8 mouse cellular contexts compared by ENCODE assay signal in the genomic region with DNA sequence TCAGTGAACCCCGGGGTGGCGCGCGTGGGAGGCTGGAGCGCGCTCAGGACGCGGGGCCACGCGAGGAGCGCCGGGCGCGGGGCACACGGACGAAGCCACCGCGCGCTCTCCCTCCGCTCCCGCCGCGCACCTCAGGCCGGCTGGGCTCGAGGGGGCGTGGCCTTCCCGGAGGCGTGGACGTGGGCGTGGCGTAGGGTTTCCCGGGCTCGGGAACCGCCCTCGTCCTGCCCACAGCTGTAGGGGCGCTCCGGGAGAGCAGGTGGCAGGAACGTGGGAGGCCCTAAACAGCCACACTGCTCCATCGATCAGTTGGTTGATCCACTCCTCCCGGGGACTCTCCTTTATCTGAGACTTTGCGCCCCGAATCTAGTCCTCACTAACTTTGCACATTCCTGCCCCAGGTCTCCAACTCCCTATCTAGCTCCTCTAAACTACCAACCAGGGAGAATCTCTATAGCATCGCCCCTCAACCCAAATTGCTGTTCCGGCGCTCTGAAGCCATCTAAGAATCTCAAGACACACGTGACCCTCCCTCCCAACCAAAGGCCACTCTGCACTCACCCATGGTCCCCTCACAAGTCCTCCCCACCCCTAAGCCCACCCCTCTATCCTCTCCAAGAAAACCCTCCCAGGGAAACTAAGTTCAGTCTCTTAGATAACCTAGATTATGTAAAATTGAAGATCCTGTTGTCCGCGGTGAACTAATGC. TPM values are rescaled to one million over a fixed set of nuclear protein-coding genes. Genes with fewer than 3 reads are reported as not detected.
DNase-seq lines count a peak whose midpoint lies in the region; ATAC-seq lines count a peak whose summit lies in the region.

A gene (minus strand): TSS at position 115 of the 708 bp plus-strand sequence.

- H3K4me2 ChIP-seq in hindbrain, embryonic 16.5 days (ENCODE audit: low read length): peak within 1 kb of the TSS; percentile 91
- peak within 1 kb of the TSS; percentile 97 for H3K4me2 ChIP-seq in limb, embryonic 12.5 days
- H3K4me2 ChIP-seq in midbrain, embryonic 12.5 days (replicated peaks): peak within 1 kb of the TSS; percentile 57

- H3K4me1 ChIP-seq in hindbrain, embryonic 16.5 days (ENCODE audit: control insufficient read depth, insufficient read depth, low read depth, low read length): peaks cover 17% of the 10 kb centered on the region
- peaks cover 69% of the 10 kb centered on the region for H3K4me1 ChIP-seq in limb, embryonic 12.5 days (replicated peaks)
- peaks cover 29% of the 10 kb centered on the region for H3K4me1 ChIP-seq in midbrain, embryonic 12.5 days

- H3K9ac ChIP-seq in hindbrain, embryonic 16.5 days (ENCODE audit: low read depth, low read length): peak within 1 kb of the TSS; percentile 56
- H3K9ac ChIP-seq in limb, embryonic 12.5 days (replicated peaks): peak within 1 kb of the TSS; percentile 69
- peak within 1 kb of the TSS; percentile 28 for H3K9ac ChIP-seq in midbrain, embryonic 12.5 days (replicated peaks)

- ATAC-seq in common myeloid progenitor, adult 5-6 weeks (replicated peaks; ENCODE audit: low read depth, poor library complexity, severe bottlenecking): peak; percentile 46
- ATAC-seq in hindbrain, embryonic 16.5 days: 0 out of 2 replicates have a peak, but pooled peaks have one; percentile 5
- ATAC-seq in limb, embryonic 12.5 days (ENCODE audit: insufficient number of reproducible peaks, insufficient read depth, low FRiP score, low TSS enrichment, low read depth): no peak
- peak; percentile 10 for ATAC-seq in midbrain, embryonic 12.5 days (ENCODE audit: low FRiP score, low read depth)
- ATAC-seq in monocyte, adult 5-6 weeks (replicated peaks; ENCODE audit: insufficient number of reproducible peaks, low FRiP score, low TSS enrichment, poor library complexity, severe bottlenecking): no peak

- H3K4me3 ChIP-seq in hindbrain, embryonic 16.5 days (ENCODE audit: low read length): peak within 1 kb of the TSS; percentile 51
- peak within 1 kb of the TSS; percentile 62 for H3K4me3 ChIP-seq in limb, embryonic 12.5 days (replicated peaks)
- H3K4me3 ChIP-seq in midbrain, embryonic 12.5 days: peak within 1 kb of the TSS; percentile 41

- peaks cover 5% of the 10 kb centered on the region; the same call in 1 of the 2 replicates for H3K9me3 ChIP-seq in hindbrain, embryonic 16.5 days (ENCODE audit: control insufficient read depth, low read length)
- H3K9me3 ChIP-seq in limb, embryonic 12.5 days: no peaks in the 10 kb centered on the region
- no peaks in the 10 kb centered on the region for H3K9me3 ChIP-seq in midbrain, embryonic 12.5 days

- intact Hi-C loops in gastrocnemius, postnatal 14 days (cut with DNase I; ENCODE audit: low total_unique reads): loop anchor here (5.0 kb wide), 1 partner anchor 35 kb away; no protein-coding TSS in a partner anchor

- peaks cover 60% of the 10 kb centered on the region for H3K27me3 ChIP-seq in hindbrain, embryonic 16.5 days (replicated peaks; ENCODE audit: control insufficient read depth, insufficient read depth, low read length)
- H3K27me3 ChIP-seq in limb, embryonic 12.5 days: peaks cover 55% of the 10 kb centered on the region
- H3K27me3 ChIP-seq in midbrain, embryonic 12.5 days: peaks cover 89% of the 10 kb centered on the region

- peak; percentile 96 for DNase-seq in adrenal gland, adult 2 months
- DNase-seq in gastrocnemius, postnatal 14 days: peak; percentile 82
- peak; percentile 85 to 90 for DNase-seq in spleen, postnatal 10 days (ENCODE audit: low spot score in 2 of 2)

- H3K27ac ChIP-seq in hindbrain, embryonic 16.5 days (ENCODE audit: low read depth, low read length): no peak within 1 kb of the TSS
- H3K27ac ChIP-seq in limb, embryonic 12.5 days: no peak within 1 kb of the TSS
- no peak within 1 kb of the TSS; the same call in 1 of the 2 replicates for H3K27ac ChIP-seq in midbrain, embryonic 12.5 days (replicated peaks)

- no peaks in the 10 kb centered on the region for H3K36me3 ChIP-seq in hindbrain, embryonic 16.5 days (ENCODE audit: control insufficient read depth, insufficient read depth, low read length)
- no peaks in the 10 kb centered on the region for H3K36me3 ChIP-seq in limb, embryonic 12.5 days
- H3K36me3 ChIP-seq in midbrain, embryonic 12.5 days: no peaks in the 10 kb centered on the region

- WGBS in hindbrain, embryonic 16.5 days: under 1% methylated on average over 36 of the region's 48 CpGs
- WGBS in limb, embryonic 12.5 days: under 1% methylated on average over 37 of the region's 48 CpGs
- 1% methylated on average over 48 of the region's 48 CpGs for WGBS in midbrain, embryonic 12.5 days

RNA-seq across cellular contexts. Expression of the gene that starts here (rescaled TPM):
- total RNA-seq in adrenal gland, adult 2 months (2021): 1 to 10 TPM; 3.2 to 3.9 TPM
- polyA plus RNA-seq in adrenal gland, adult 2 months (2012; rRNA removed): 53.9 and 64.0 TPM in 2 replicates
- total RNA-seq in common myeloid progenitor, adult 5-6 weeks (2017): not detected in 2 replicates
- total RNA-seq in gastrocnemius, postnatal 14 days (2021): 1 to 10 TPM in 1 of 2 experiments, under 1 TPM in 1; 0.47 to 1.4 TPM
- 2.4 and 2.5 TPM in 2 replicates for polyA plus RNA-seq in hindbrain, embryonic 16.5 days (2015; fragmentation: Nextera tagmentation; extraction: Ambion mirVana)
- 18.9 and 19.6 TPM in 2 replicates for polyA plus RNA-seq in limb, embryonic 12.5 days (2016; fragmentation: Nextera tagmentation; extraction: Ambion mirVana)
- polyA plus RNA-seq in midbrain, embryonic 12.5 days (2016; fragmentation: Nextera tagmentation; extraction: Ambion mirVana): 6.7 and 8.8 TPM in 2 replicates
- total RNA-seq in monocyte, adult 5-6 weeks (2017): not detected in 3 replicates

Comparison
In these comparisons a context has a peak if more than half of its experiments do, and no peak if none do; other contexts are left out.
1. Peak in ATAC-seq in common myeloid progenitor, adult 5-6 weeks; RNA of the gene not detected or under 1 TPM.
2. ATAC-seq: peak in hindbrain, embryonic 16.5 days (single experiment) and midbrain, embryonic 12.5 days (single experiment); none in limb, embryonic 12.5 days (single experiment) and monocyte, adult 5-6 weeks (single experiment).
3. Peak in every context shown above with its lines, with median percentiles within 50 percentile points of each other: DNase-seq, H3K4me2 ChIP-seq, H3K4me3 ChIP-seq and H3K9ac ChIP-seq.